Mouse (Mus musculus) erythroblast, embryonic 14.5 days (primary cell): ENCODE results near the gene Acvrl1.

Experiments
- GATA1 ChIP-seq: IDR thresholded peaks from 2 replicates; pipeline ENCODE4 v1.6.1; 2012; ENCODE audit warnings: low read length, inconsistent platforms, mixed read lengths
- TAL1 ChIP-seq: IDR thresholded peaks from 3 replicates; pipeline ENCODE4 v1.6.1; 2012; ENCODE audit warnings: low read length, inconsistent platforms, mixed read lengths

DNA sequence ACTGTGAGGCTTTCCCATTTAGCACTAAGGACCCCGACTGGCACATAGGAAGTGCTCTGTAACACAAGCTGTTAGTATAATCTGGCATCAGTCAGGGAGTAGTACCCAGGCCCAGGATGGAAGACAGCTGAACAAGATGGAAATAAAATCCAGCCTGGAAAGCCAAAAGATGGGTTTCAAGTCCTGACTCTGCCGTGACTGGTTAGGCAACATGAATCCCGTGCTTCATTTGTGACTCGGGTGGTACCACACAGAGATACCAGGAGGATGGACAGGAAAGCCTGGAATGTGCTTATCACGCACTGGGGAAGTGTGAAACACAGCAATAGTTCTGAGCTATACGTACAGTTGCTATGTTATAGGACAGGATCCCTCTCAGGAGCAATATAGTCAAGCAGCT lies 12.3 kb downstream of the Acvrl1 start:
- TF ChIP-seq GATA1 (no peak), TAL1 (no peak)
